Mouse (Mus musculus) liver, adult (tissue): Measurements from ENCODE around the gene Asphd2.

Experiments used
- GATA4 ChIP-seq: IDR thresholded peaks from 2 replicates; pipeline ENCODE4 v1.6.1; 2014; ENCODE audit warnings: mild to moderate bottlenecking, low read length; ENCODE audit not compliant: insufficient replicate concordance

Gene Asphd2

DNA sequence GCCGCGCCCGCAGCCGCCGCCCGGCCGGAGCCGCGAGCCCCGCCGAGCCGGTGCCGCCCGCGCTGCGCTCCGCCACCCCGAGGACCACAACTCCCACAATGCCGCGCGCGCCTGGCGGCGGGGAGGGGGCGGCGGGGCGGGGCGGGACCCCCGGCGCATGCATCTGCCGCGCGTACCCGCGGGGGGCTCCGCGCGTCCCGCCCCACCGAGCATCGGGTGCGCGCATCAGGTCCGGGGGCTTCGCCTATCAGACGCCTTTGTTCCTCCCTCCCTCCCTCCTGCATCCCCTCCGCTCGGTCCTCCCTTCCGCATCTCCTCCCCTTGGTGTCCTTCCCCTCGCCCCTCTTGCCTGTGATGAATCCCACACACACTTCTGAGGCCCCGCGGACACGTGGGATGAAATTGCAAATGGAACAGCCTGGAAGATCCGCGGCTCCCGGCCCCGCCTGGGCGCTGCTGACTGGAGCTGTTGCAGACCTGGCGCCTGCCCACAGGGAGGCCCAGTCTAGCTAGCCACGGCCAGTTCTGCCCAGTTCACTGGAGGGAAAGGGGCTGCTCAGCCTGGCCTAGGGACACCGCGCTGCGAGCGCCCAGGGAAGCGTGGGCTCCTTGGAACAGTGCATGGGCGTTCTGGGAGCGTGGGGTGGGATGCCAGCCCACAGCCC lies at the start of gene Asphd2:
Gene Asphd2, minus strand, starts transcription at position 88 of the 665 bp plus-strand sequence.
- no peak for TF ChIP-seq GATA4

DNA sequence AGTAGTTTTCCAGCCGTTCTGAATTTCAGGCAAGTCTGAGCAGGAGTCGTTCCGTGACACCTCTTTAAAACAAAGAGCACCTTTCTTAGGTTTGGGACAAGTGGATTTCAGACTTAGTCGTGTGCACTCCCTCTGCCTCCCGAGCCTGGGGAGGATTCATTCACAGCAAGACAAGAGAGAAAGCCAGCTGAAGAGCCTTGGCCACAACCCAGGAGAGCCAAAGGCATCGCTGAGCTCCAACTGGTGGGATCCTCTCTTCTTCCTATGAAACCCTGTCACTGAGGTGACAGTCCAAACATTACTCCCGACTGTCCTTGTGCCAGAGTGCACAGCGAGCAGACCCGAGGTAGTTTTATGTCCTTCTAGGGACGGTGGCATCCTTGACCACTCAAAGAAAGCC lies 43.9 kb upstream of the Asphd2 start:
- TF ChIP-seq GATA4: no peak

DNA sequence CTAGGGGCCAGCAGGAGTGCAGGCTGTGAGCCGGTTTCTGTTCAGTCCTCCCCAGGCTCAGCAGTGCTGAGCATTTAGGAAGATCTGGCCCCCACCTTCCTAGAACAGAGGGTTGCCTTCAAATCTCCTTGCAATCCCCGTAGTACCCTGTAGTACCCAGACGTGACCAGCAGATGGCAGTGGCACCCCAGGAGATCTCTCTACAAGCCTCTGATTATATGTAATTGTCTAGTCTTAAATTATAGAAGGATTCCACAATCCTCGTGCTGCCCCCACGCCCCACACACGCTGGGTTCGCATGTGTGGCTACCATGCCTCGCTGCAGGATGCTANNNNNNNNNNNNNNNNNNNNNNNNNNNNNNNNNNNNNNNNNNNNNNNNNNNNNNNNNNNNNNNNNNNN lies 38.3 kb upstream of the Asphd2 start:
- TF ChIP-seq GATA4: no peak

DNA sequence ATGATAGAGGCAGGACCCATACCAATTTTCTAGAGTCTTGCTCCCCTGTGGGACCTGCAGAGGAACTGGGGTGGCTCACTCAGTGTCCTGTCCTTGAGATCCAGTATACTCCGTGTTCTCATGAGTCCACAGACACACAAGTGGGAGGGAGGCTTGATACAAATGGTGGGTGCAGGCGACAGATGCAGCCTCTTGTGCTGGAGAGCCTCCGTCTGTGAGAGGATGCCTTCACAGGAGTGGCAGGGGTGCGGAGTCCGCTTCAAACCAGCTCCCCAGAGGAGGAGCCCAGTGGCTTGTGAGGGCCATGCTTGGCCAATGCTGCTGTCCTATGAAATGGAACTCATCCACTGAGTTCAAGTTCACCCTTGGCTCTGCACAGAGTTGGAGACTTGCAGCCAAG lies 37.4 kb upstream of the Asphd2 start:
- no peak for TF ChIP-seq GATA4

DNA sequence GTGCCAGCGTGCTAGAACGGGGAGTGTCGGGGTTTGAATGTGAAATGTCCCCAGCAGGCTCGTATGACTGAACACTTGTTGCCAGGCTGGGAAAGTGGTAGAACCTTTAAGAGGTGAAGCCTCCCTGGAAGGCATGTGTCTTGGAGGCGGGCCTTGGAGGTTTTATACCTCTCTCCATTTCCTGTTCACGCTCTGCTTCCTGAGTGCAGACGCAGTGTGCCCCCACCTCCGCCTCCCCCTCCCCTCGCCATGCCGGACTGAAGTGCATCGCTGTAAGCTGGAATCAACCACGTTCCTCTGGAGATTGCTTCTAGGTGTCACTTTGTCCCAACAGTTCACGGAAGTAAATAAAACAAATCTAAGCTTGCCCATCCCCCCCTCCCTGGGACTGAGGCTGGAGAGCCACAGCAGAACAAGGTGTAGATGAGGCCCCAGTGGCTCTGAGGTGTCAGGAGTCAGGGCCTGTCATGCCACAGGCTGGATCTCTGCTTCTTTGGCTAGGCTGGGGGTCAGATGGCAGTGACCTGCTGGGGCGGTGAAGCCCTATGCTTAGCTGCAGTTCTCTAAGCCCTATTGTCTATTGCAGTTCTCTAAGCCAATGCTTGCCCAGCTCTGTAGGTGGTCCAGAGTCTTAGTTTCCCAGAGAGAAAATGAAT lies 36.6 kb upstream of the Asphd2 start:
- no peak for TF ChIP-seq GATA4

DNA sequence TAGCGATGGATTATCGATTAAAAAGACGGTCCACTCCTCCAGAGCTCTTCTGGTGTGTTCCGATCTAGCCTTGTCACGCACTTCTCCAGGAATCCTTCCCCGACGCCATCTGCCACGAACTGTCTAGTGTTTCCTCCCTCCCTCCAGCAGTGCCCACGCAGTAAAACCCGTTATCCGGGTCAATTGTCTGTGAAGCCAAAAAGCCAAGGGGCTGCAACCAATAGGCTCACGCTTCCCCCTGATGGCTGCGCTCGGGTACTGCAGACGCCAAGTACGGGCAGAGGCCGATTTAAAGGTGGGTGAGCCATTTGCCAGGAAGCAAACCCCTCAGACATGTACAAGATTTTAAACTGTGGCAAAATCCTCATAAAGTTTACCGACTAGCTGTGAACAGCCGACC lies 34.3 kb upstream of the Asphd2 start:
- TF ChIP-seq GATA4: no peak

DNA sequence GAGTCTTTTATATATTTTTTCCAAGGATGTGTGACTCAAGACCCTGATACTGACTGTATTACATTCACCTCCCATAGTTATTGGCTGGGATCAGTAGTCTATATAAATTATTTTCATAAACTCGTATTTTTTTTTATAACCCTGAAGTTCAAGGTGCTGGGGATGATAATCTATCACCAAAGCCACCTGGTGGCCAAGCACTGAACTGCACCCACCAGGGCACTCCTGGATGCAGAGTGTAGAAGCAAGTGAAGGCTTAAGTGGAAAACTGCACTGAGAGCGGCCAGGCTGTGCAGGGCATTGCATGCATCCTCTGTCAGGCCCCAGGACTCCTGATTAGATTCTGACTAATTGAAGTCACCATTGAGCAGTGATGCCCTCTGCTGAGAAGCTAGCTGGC lies 32.6 kb upstream of the Asphd2 start:
- no peak for TF ChIP-seq GATA4

DNA sequence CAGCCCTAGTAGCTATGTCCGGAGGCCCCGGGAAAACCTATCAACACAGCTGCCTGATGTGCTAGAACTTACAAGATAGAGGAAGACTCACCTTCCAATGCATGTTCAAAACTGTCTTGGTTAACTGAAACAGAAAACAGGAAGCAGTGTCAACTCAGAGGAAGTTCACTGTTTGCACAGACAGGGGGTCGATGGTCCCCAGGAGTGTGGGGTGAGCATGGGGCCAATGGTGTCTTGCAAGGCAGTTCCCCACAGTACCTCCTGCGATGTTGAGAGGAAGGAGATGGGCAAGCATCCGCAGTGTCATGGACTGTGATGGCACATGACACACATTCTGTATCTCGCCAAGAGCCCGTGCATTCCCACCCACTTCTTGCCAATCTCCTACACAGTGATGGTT lies 32.0 kb upstream of the Asphd2 start:
- TF ChIP-seq GATA4: no peak

DNA sequence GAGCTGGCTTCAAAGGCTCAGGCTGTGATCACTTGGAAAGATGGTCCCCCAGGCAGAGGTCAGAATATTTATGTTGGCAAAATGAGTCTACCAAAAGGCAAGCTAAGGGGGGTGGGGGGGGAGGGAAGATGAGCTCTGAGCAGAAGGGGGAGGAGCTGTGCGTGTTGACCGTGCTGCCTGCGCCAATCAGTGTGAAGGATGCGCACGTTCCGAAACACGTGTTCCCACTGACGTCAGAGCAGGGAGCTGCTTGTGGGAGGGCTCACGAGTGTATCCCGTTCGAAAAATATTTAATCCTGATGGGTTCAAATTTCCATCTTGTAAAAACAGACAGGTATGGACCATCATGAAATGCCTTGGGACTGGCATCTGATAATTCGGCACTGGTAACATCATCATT lies 24.9 kb upstream of the Asphd2 start:
- no peak for TF ChIP-seq GATA4

DNA sequence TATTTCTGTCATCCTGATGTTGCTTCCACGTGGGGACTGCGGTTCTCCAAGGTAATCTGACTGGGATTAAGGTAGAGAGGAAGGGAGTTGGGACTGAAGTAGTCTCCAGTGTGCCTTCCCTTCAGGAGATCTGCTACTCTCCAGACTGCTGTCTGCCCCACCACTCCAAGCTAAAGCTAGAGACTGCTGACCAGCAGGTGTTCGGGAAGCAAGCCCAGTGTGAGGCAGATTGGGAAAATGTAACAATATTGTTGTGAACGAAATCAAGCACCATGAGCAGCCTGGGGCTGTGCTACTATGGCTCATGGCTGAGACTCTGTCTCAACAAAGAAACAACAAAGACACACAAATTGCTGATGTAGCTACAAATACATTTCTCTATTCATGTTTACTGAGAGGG lies 23.4 kb upstream of the Asphd2 start:
- no peak for TF ChIP-seq GATA4

DNA sequence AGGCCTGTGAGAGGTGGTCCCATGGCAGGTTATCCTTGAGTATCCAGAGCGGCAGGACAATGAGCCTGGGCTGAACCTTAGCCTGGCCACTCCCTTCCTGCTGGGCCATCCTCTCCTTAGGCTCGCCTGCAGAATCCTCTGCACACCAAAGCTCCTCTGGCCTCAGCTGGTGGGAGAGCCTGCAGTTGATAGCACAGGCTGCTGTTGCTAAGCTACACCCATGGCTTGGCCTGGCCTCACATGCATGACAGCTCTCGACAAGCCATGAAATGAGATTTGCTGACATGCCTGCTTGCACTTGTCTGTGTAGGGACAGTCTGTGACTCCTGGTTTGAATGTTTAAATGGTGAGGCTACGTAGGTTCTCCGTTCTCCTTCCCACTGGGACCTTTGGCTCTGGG lies 22.0 kb upstream of the Asphd2 start:
- TF ChIP-seq GATA4: no peak

DNA sequence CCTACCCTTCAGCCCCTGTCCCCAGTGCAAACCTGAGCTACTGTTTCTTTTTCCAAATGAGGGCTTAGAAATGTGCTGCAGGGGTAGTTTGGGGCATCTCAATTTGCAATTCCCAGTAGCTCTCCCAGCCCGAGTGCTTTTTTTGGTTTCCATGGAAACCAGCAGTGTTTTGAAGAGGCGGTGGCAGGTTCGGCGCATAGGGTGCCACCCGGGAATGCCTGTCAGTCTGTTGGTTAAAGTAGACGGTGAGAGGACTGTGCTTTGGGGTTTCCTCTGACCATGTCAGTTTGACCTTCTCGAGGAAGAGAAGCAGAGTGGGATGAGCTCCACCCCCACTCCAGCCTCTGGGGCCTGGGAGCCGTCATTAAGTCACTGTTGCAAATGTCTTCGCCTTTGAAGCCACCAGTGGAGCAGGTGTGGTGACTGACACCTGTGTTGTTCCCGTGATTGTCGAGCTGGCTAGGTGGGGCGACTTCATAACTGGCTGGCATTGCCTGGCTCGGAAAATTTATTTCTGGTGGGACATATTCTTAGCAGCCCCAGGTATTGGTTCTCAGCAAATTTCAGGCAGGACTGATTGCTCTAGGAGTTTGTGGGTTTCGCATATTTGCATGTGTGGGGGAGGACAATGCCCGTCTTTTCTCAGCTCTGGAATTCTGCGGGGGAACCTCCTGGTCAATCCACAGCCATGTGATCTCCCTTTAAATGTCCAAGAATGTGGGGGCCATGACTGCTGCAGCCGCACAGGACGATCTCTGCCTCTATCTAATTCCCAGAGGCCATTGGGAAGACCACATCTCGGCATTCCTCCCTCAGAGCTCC lies 17.1 kb upstream of the Asphd2 start:
- TF ChIP-seq GATA4: no peak

DNA sequence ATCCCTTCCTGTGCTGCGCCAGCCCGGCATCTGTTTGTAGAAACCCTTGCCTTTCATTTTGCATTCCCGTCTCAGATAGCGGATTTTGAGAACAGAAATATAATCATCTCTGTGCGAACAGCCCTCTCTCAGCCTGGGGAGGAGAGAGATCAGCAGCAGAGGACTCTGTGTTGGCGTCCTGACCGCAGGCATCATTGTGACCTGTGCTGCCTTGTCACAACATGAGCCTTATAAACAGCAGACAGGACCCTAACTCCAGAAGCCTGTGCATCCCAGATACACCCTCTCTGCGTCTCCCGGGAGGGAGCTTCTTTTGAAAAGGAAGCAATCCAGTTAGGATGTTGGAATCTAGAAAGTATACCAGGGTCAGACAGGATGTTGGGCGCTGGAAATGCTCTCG lies 16.4 kb upstream of the Asphd2 start:
- no peak for TF ChIP-seq GATA4

DNA sequence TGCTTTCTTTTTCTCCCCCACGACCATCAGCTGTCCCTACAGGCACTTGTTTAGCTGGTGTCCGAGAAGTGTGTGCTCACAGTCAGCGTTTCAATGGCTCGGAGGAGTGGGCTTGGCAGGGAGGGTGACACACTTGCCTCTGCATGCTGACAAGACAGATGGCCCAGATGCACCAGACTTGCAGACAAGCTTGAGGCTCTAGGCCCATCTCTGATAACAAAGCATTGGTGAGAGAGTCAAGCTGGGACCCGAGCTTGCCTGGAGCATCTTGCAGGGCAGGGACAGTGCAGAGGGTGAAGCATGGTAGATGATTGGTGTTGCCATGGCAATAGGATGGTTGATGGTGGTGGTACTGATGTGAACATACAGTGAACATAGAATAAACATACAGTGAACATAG lies 14.6 kb upstream of the Asphd2 start:
- no peak for TF ChIP-seq GATA4

DNA sequence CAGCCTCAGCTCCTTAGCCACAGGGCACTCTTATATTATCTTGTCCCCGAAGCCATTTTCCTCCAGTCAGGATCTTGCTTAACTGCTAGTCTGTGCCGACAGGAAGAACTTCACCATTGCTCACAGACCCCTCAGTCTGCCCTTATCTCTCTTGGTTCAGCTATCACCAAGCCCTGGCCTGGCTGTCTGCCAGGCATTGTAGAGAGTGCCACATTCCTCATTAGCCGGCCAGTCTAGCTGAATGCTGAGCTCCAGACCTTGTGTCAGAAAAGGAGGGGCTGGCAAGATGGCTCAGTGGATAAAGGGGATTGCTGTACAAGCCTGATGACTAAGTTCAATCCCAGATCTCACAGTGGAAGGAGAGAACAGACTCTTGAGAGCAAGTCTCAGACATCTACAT lies 11.4 kb upstream of the Asphd2 start:
- no peak for TF ChIP-seq GATA4

DNA sequence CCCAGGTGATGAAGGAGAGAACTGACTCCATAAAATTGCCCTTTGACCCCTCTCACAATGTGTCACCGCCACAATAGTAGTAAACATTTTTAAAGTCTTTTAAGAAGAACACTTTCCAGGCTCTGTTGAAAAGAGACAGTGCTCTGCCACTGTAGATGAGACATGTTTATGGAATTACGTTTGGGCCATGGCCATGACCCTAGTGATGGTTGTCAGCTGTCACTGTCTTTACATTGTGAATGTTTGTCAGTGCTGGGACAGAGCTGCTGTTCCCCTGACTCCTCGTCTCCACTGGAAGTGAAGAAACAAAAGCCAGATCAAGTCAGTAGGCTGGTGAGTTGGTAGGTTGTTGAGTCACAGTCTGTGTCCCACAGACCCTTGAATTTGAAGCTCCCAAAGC lies 7.8 kb upstream of the Asphd2 start:
- TF ChIP-seq GATA4: no peak

DNA sequence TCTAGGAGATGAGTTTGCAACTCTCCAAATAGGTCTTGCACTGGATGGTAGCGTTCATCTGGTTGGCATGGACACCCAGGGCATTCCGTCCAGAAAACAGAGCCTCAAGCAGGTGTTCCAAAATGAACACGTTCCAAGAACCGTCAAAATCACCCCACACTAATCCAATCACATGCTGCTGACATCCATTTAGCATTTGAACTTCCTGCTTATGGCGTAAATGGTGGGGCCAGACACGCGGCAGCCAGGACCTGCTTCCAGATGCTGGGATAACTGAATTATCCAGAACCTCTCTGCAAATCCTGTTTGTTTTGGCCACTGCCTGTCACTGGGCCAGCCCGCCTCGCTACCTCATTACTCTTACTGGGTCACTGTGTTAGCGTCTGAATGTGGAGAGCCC lies 4.6 kb upstream of the Asphd2 start:
- TF ChIP-seq GATA4: no peak

DNA sequence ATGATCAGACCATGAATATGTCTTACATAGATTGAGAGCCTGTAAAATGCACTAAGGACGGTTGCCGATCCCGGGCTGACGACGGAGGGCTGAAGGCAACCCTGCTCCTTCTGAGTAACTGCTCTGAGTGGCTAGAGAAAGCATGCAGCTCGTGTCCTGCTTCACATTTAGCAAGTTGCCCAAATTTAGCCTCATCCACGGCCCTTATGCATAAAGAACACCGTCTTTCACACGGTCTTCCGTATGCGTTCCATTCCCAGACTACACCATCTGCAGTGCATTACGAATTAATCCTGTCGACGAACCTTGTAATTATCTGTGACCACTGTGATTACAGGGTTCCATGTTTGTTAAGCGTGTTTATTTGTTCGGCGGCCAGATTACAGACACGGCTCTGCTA lies 1.4 kb upstream of the Asphd2 start:
- no peak for TF ChIP-seq GATA4
